Comparison of ENCODE assay signal across 21 mouse cellular contexts in the genomic region with DNA sequence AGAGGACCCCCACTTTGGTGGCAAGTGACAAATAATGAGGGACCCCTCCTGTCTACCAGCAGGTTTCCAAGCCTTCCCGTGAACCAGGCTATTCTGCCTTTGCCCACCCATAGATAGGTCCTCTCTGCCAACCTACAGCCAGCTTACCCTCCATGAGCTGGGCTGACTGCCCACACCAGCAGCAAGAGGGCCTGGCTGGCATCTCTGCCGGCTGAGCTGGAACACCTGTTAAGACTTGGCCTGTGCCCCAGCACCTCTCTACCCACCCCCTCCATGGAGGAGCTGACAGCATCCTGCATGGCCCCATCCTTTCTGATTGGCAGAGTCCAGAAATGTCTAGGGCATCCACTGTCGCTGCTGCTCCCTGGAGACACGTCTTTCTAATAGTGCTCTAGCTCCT.
DNase-seq lines count a peak whose midpoint lies in the region; ATAC-seq lines count a peak whose summit lies in the region.
"Had no signal": no experiment of that assay in that cellular context is flagged by ENCODE, and none has a peak within 500 bp of the region (broad histone marks: within the 10 kb centered on the region; RNA-seq: fewer than 3 reads in every experiment).

No protein-coding gene starts in this region.

- H3K4me2 ChIP-seq in hindbrain, embryonic 16.5 days (ENCODE audit: low read length) = no peak overlapping the region
- no peak overlapping the region for H3K4me2 ChIP-seq in hindbrain, embryonic 11.5 days (replicated peaks; ENCODE audit: low read depth, low read length)
- no peak overlapping the region for H3K4me2 ChIP-seq in neural tube, embryonic 14.5 days (ENCODE audit: low read depth, low read length)
- H3K4me2 ChIP-seq: embryonic facial prominence, embryonic 15.5 days; heart, embryonic 13.5 days; intestine, embryonic 15.5 days; limb, embryonic 13.5 days; liver, embryonic 13.5 days; lung, embryonic 14.5 days had no signal

- H3K9me3 ChIP-seq in hindbrain, embryonic 16.5 days (ENCODE audit: control insufficient read depth, low read length) = no peaks in the 10 kb centered on the region
- no peaks in the 10 kb centered on the region for H3K9me3 ChIP-seq in hindbrain, embryonic 11.5 days (ENCODE audit: control insufficient read depth, low read length)
- no peaks in the 10 kb centered on the region for H3K9me3 ChIP-seq in neural tube, embryonic 14.5 days (ENCODE audit: control insufficient read depth, low read length)
- H3K9me3 ChIP-seq: embryonic facial prominence, embryonic 15.5 days; heart, embryonic 13.5 days; intestine, embryonic 15.5 days; limb, embryonic 13.5 days; liver, embryonic 13.5 days had no signal

- no peak overlapping the region; the same call in 1 of the 2 replicates for H3K27ac ChIP-seq in hindbrain, embryonic 16.5 days (ENCODE audit: low read depth, low read length)
- H3K27ac ChIP-seq in hindbrain, embryonic 11.5 days (ENCODE audit: low read depth, low read length) = no peak overlapping the region
- 0 out of 2 replicates have a peak overlapping the region, but pooled peaks have one; percentile 34 for H3K27ac ChIP-seq in neural tube, embryonic 14.5 days (ENCODE audit: low read depth, low read length)
- H3K27ac ChIP-seq: embryonic facial prominence, embryonic 15.5 days; heart, embryonic 13.5 days; intestine, embryonic 15.5 days; limb, embryonic 13.5 days; liver, embryonic 13.5 days had no signal

- H3K9ac ChIP-seq in hindbrain, embryonic 16.5 days (ENCODE audit: low read depth, low read length) = no peak overlapping the region
- no peak overlapping the region for H3K9ac ChIP-seq in hindbrain, embryonic 11.5 days (ENCODE audit: low read depth, low read length)
- no peak overlapping the region for H3K9ac ChIP-seq in neural tube, embryonic 14.5 days (replicated peaks; ENCODE audit: low read depth, low read length)
- H3K9ac ChIP-seq: embryonic facial prominence, embryonic 15.5 days; heart, embryonic 13.5 days; intestine, embryonic 15.5 days; limb, embryonic 13.5 days; liver, embryonic 13.5 days; lung, embryonic 14.5 days had no signal

- peak; percentile 38 for ATAC-seq in hindbrain, embryonic 16.5 days
- no peak for ATAC-seq in hindbrain, embryonic 11.5 days (ENCODE audit: low FRiP score)
- ATAC-seq in neural tube, embryonic 14.5 days (ENCODE audit: low read depth) = no peak
- no peak for ATAC-seq in megakaryocyte, adult 5-6 weeks (ENCODE audit: poor library complexity, severe bottlenecking)
- ATAC-seq: intestine, embryonic 15.5 days had no signal

- H3K27me3 ChIP-seq in hindbrain, embryonic 16.5 days (replicated peaks; ENCODE audit: control insufficient read depth, insufficient read depth, low read length) = no peaks in the 10 kb centered on the region
- no peaks in the 10 kb centered on the region; the same call in 1 of the 2 replicates for H3K27me3 ChIP-seq in hindbrain, embryonic 11.5 days (ENCODE audit: control insufficient read depth, insufficient read depth, low read length)
- no peaks in the 10 kb centered on the region for H3K27me3 ChIP-seq in neural tube, embryonic 14.5 days (ENCODE audit: control insufficient read depth, insufficient read depth, low read length)
- H3K27me3 ChIP-seq: embryonic facial prominence, embryonic 15.5 days had no signal

- DNase-seq in hindbrain, embryonic 11.5 days (ENCODE audit: low spot score) = no peak
- DNase-seq in cerebellum, adult 11-12 months = peak; percentile 54
- DNase-seq in cerebellum, adult 9-10 months = peak; percentile 41
- DNase-seq in right cerebral cortex, postnatal 14 days = no peak
- DNase-seq: gastrocnemius, postnatal 10 days; heart, adult 11 months; kidney, adult 9 months; kidney, postnatal 4 days; layer of hippocampus, adult 9-11 months; liver, embryonic 13.5 days; lung, embryonic 14.5 days; lung, postnatal 36 days; spleen, adult 18-20 months; thymus, postnatal 4 days had no signal

- WGBS in hindbrain, embryonic 16.5 days = 50% methylated on average over 4 of the region's 4 CpGs
- WGBS in hindbrain, embryonic 11.5 days = 78% methylated on average over 4 of the region's 4 CpGs
- 74% methylated on average over 4 of the region's 4 CpGs for WGBS in neural tube, embryonic 14.5 days

- H3K4me1 ChIP-seq in hindbrain, embryonic 16.5 days (ENCODE audit: control insufficient read depth, insufficient read depth, low read depth, low read length) = peaks cover 14% of the 10 kb centered on the region
- H3K4me1 ChIP-seq in hindbrain, embryonic 11.5 days (replicated peaks; ENCODE audit: control insufficient read depth, insufficient read depth, low read length) = no peaks in the 10 kb centered on the region
- peaks cover 8% of the 10 kb centered on the region; the same call in 1 of the 2 replicates for H3K4me1 ChIP-seq in neural tube, embryonic 14.5 days (ENCODE audit: control insufficient read depth, insufficient read depth, low read length)
- H3K4me1 ChIP-seq: heart, embryonic 13.5 days; intestine, embryonic 15.5 days; liver, embryonic 13.5 days had no signal

- H3K36me3 ChIP-seq in hindbrain, embryonic 16.5 days (ENCODE audit: control insufficient read depth, insufficient read depth, low read length) = no peaks in the 10 kb centered on the region
- H3K36me3 ChIP-seq in hindbrain, embryonic 11.5 days (ENCODE audit: control insufficient read depth, insufficient read depth, low read length) = no peaks in the 10 kb centered on the region
- no peaks in the 10 kb centered on the region for H3K36me3 ChIP-seq in neural tube, embryonic 14.5 days (ENCODE audit: control insufficient read depth, insufficient read depth, low read length)
- H3K36me3 ChIP-seq: embryonic facial prominence, embryonic 15.5 days; heart, embryonic 13.5 days; intestine, embryonic 15.5 days; limb, embryonic 13.5 days; liver, embryonic 13.5 days had no signal

- no peak overlapping the region for H3K4me3 ChIP-seq in hindbrain, embryonic 16.5 days (ENCODE audit: low read length)
- H3K4me3 ChIP-seq in hindbrain, embryonic 11.5 days (ENCODE audit: low read depth, low read length) = no peak overlapping the region
- no peak overlapping the region for H3K4me3 ChIP-seq in neural tube, embryonic 14.5 days (ENCODE audit: low read depth, low read length)
- H3K4me3 ChIP-seq: embryonic facial prominence, embryonic 15.5 days; heart, embryonic 13.5 days; intestine, embryonic 15.5 days; limb, embryonic 13.5 days; liver, embryonic 13.5 days had no signal

Comparison
In these comparisons a context has a peak if more than half of its experiments do, and no peak if none do; other contexts are left out.
1. DNase-seq: peak in cerebellum, adult 11-12 months (single experiment) and cerebellum, adult 9-10 months (single experiment); none in hindbrain, embryonic 11.5 days (single experiment) and right cerebral cortex, postnatal 14 days (single experiment).